Mouse (Mus musculus): ENCODE measurements at regions not wholly inside any gene's neighbourhood (a gene's known extent, or its start where the extent isn't known, plus 50 kb on each side); places are given as distances from the start of the nearest gene placed in this dataset.

- intact Hi-C loops (cut with DNase I), result no loop called here
Observed at GRCm38 (mm10) chr10:91734691-91735090, 553.6 kb upstream of the Tmpo start.

GRCm38 (mm10) chr10:91732007-91732589, 551.0 kb upstream of the Tmpo start:
- intact Hi-C loops (cut with DNase I), result no loop called here

- intact Hi-C loops (cut with DNase I), result no loop called here
Observed at GRCm38 (mm10) chr10:91730062-91730461, 548.9 kb upstream of the Tmpo start.

GRCm38 (mm10) chr10:91719561-91720371, 538.7 kb upstream of the Tmpo start:
- intact Hi-C loops (cut with DNase I), result no loop called here

GRCm38 (mm10) chr10:91716604-91717003, 535.5 kb upstream of the Tmpo start:
- intact Hi-C loops (cut with DNase I), result no loop called here

GRCm38 (mm10) chr10:91714648-91715047, 533.5 kb upstream of the Tmpo start:
- intact Hi-C loops (cut with DNase I), result no loop called here

- intact Hi-C loops (cut with DNase I), result no loop called here
Observed at GRCm38 (mm10) chr10:91713529-91713928, 532.4 kb upstream of the Tmpo start.

- intact Hi-C loops (cut with DNase I), result no loop called here
Observed at GRCm38 (mm10) chr10:91706816-91707215, 525.7 kb upstream of the Tmpo start.

- intact Hi-C loops (cut with DNase I), result no loop called here
Observed at GRCm38 (mm10) chr10:91704751-91705150, 523.6 kb upstream of the Tmpo start.

GRCm38 (mm10) chr10:91701822-91702221, 520.7 kb upstream of the Tmpo start:
- intact Hi-C loops (cut with DNase I), result no loop called here

GRCm38 (mm10) chr10:91686082-91686618, 505.0 kb upstream of the Tmpo start:
- intact Hi-C loops (cut with DNase I), result no loop called here

GRCm38 (mm10) chr10:91685164-91686027, 504.3 kb upstream of the Tmpo start:
- intact Hi-C loops (cut with DNase I), result no loop called here

- intact Hi-C loops (cut with DNase I), result no loop called here
Observed at GRCm38 (mm10) chr10:91679641-91680040, 498.5 kb upstream of the Tmpo start.

- intact Hi-C loops (cut with DNase I), result no loop called here
Observed at GRCm38 (mm10) chr10:91637911-91638310, 456.8 kb upstream of the Tmpo start.

GRCm38 (mm10) chr10:91628672-91629071, 447.6 kb upstream of the Tmpo start:
- intact Hi-C loops (cut with DNase I), result no loop called here

- intact Hi-C loops (cut with DNase I), result no loop called here
Observed at GRCm38 (mm10) chr10:91622281-91622680, 441.2 kb upstream of the Tmpo start.

GRCm38 (mm10) chr10:91613794-91614479, 432.8 kb upstream of the Tmpo start:
- intact Hi-C loops (cut with DNase I), result no loop called here

- intact Hi-C loops (cut with DNase I), result no loop called here
Observed at GRCm38 (mm10) chr10:91612052-91612451, 430.9 kb upstream of the Tmpo start.

GRCm38 (mm10) chr10:91594891-91595290, 413.8 kb upstream of the Tmpo start:
- intact Hi-C loops (cut with DNase I), result no loop called here

GRCm38 (mm10) chr10:91593378-91593777, 412.3 kb upstream of the Tmpo start:
- intact Hi-C loops (cut with DNase I), result no loop called here

- intact Hi-C loops (cut with DNase I), result no loop called here
Observed at GRCm38 (mm10) chr10:91591845-91592244, 410.7 kb upstream of the Tmpo start.
